Mouse (Mus musculus): ENCODE results near the gene Mxd3. TPM values are rescaled to one million over a fixed set of nuclear protein-coding genes. Genes with fewer than 3 reads are reported as not detected.
A peak's percentile ranks its signal among the peaks of the same experiment; 100 is the strongest.

The Mxd3 gene
- polyA plus RNA-seq, 1 experiment from 2014 or later, result 7.6 TPM

GRCm38 (mm10) chr13:55328171-55328570, 1.5 kb downstream of the Mxd3 start:
- H3K36me3 ChIP-seq (replicated peaks), result peaks cover 17% of the 10 kb centered on the region
- H3K4me3 ChIP-seq, result peak overlapping the region; percentile 65
- H3K27ac ChIP-seq, result no peak overlapping the region
- peaks cover 42% of the 10 kb centered on the region for H3K4me1 ChIP-seq
- no peaks in the 10 kb centered on the region for H3K27me3 ChIP-seq (replicated peaks)
- no peak for ATAC-seq (replicated peaks)
- H3K9ac ChIP-seq, result no peak overlapping the region
- H3K9me3 ChIP-seq, result no peaks in the 10 kb centered on the region
- 89% methylated on average over 6 of the region's 6 CpGs for WGBS
- peak overlapping the region; percentile 98 for H3K4me2 ChIP-seq

GRCm38 (mm10) chr13:55327633-55328032, 2.0 kb downstream of the Mxd3 start:
- no peak overlapping the region for H3K4me3 ChIP-seq

GRCm38 (mm10) chr13:55327169-55327568, 2.5 kb downstream of the Mxd3 start:
- no peaks in the 10 kb centered on the region for H3K27me3 ChIP-seq (replicated peaks)
- peaks cover 49% of the 10 kb centered on the region for H3K4me1 ChIP-seq
- H3K4me2 ChIP-seq, result no peak overlapping the region
- no peaks in the 10 kb centered on the region for H3K9me3 ChIP-seq
- WGBS, result 67% methylated on average over 4 of the region's 4 CpGs
- ATAC-seq (replicated peaks), result no peak
- peak overlapping the region; percentile 37 for H3K27ac ChIP-seq
- peaks cover 17% of the 10 kb centered on the region for H3K36me3 ChIP-seq (replicated peaks)
- no peak overlapping the region for H3K9ac ChIP-seq
- no peak overlapping the region for H3K4me3 ChIP-seq

More at GRCm38 (mm10) chr13:55327633-55328032, 2.0 kb downstream of the Mxd3 start:
- no peak overlapping the region for H3K9ac ChIP-seq
- H3K9me3 ChIP-seq, result no peaks in the 10 kb centered on the region
- peaks cover 47% of the 10 kb centered on the region for H3K4me1 ChIP-seq
- H3K4me2 ChIP-seq, result 0 out of 2 replicates have a peak overlapping the region, but pooled peaks have one; percentile 98
- 45% methylated on average over 8 of the region's 8 CpGs for WGBS
- peaks cover 17% of the 10 kb centered on the region for H3K36me3 ChIP-seq (replicated peaks)
- H3K27me3 ChIP-seq (replicated peaks), result no peaks in the 10 kb centered on the region
- peak overlapping the region; percentile 37 for H3K27ac ChIP-seq
- peak; percentile 29 for ATAC-seq (replicated peaks)

GRCm38 (mm10) chr13:55325596-55325995, 4.0 kb downstream of the Mxd3 start:
- Histone ChIP-seq H3K9ac (no peak overlapping the region), H3K4me1 (peaks cover 52% of the 10 kb centered on the region), H3K36me3 (replicated peaks) (peaks cover 17% of the 10 kb centered on the region), H3K27ac (no peak overlapping the region), H3K4me2 (no peak overlapping the region), H3K27me3 (replicated peaks) (no peaks in the 10 kb centered on the region), H3K9me3 (no peaks in the 10 kb centered on the region), H3K4me3 (no peak overlapping the region)
- no peak for ATAC-seq (replicated peaks)
- 86% methylated on average over 11 of the region's 11 CpGs for WGBS

GRCm38 (mm10) chr13:55322130-55322825, 7.3 kb downstream of the Mxd3 start:
- WGBS, result 1% methylated on average over 31 of the region's 31 CpGs

GRCm38 (mm10) chr13:55321434-55322129, 8.0 kb downstream of the Mxd3 start, which contains the start of gene Rab24:
Rab24 (minus strand) TSS chr13:55321946.
- H3K9ac ChIP-seq, result peak within 1 kb of the TSS; percentile 98
- H3K36me3 ChIP-seq (replicated peaks), result peaks cover 31% of the 10 kb centered on the region
- H3K4me2 ChIP-seq, result peak within 1 kb of the TSS; percentile 98
- H3K27ac ChIP-seq, result peak within 1 kb of the TSS; percentile 78
- WGBS, result under 1% methylated on average over 68 of the region's 73 CpGs
- H3K4me1 ChIP-seq, result peaks cover 31% of the 10 kb centered on the region
- H3K27me3 ChIP-seq (replicated peaks), result no peaks in the 10 kb centered on the region
- ATAC-seq (replicated peaks), result peak; percentile 92
- H3K9me3 ChIP-seq, result no peaks in the 10 kb centered on the region
- peak within 1 kb of the TSS; percentile 95 for H3K4me3 ChIP-seq

More at GRCm38 (mm10) chr13:55322130-55322825, 7.3 kb downstream of the Mxd3 start:
- H3K9ac ChIP-seq, result peak overlapping the region; percentile 98
- H3K27ac ChIP-seq, result peak overlapping the region; percentile 78
- H3K4me3 ChIP-seq, result peak overlapping the region; percentile 95
- no peaks in the 10 kb centered on the region for H3K9me3 ChIP-seq
- peaks cover 26% of the 10 kb centered on the region for H3K36me3 ChIP-seq (replicated peaks)
- ATAC-seq (replicated peaks), result 0 out of 2 replicates have a peak, but pooled peaks have one; percentile 13
- H3K4me2 ChIP-seq, result peak overlapping the region; percentile 98
- H3K4me1 ChIP-seq, result peaks cover 35% of the 10 kb centered on the region
- H3K27me3 ChIP-seq (replicated peaks), result no peaks in the 10 kb centered on the region

- peak within 1 kb of the TSS; percentile 95 for H3K4me3 ChIP-seq
- WGBS, result 87% methylated on average over 4 of the region's 4 CpGs
- no peak for ATAC-seq (replicated peaks)
- H3K4me2 ChIP-seq, result peak within 1 kb of the TSS; percentile 98
- H3K27ac ChIP-seq, result 0 out of 2 replicates have a peak within 1 kb of the TSS, but pooled peaks have one; percentile 78
- H3K9ac ChIP-seq, result peak within 1 kb of the TSS; percentile 98
- peaks cover 31% of the 10 kb centered on the region for H3K4me1 ChIP-seq
- H3K9me3 ChIP-seq, result no peaks in the 10 kb centered on the region
- H3K36me3 ChIP-seq (replicated peaks), result peaks cover 20% of the 10 kb centered on the region
- H3K27me3 ChIP-seq (replicated peaks), result no peaks in the 10 kb centered on the region
Observed at GRCm38 (mm10) chr13:55319931-55320533, 9.6 kb downstream of the Mxd3 start, which contains the start of gene Prelid1. Prelid1 (plus strand) TSS chr13:55320500.

- Histone ChIP-seq H3K36me3 (replicated peaks) (peaks cover 29% of the 10 kb centered on the region), H3K9ac (no peak overlapping the region), H3K4me2 (no peak overlapping the region), H3K27ac (no peak overlapping the region), H3K4me1 (peaks cover 22% of the 10 kb centered on the region), H3K27me3 (replicated peaks) (no peaks in the 10 kb centered on the region), H3K9me3 (no peaks in the 10 kb centered on the region), H3K4me3 (no peak overlapping the region)
- no peak for ATAC-seq (replicated peaks)
- WGBS, result 87% methylated on average over 3 of the region's 3 CpGs
Observed at GRCm38 (mm10) chr13:55318351-55318750, 11.3 kb downstream of the Mxd3 start.

- no peaks in the 10 kb centered on the region for H3K4me1 ChIP-seq
- H3K36me3 ChIP-seq (replicated peaks), result peaks cover 57% of the 10 kb centered on the region
- no peak overlapping the region for H3K9ac ChIP-seq
- H3K4me3 ChIP-seq, result no peak overlapping the region
- no peaks in the 10 kb centered on the region for H3K9me3 ChIP-seq
- no peaks in the 10 kb centered on the region for H3K27me3 ChIP-seq (replicated peaks)
- no peak for ATAC-seq (replicated peaks)
- no peak overlapping the region for H3K4me2 ChIP-seq
- H3K27ac ChIP-seq, result no peak overlapping the region
- 86% methylated on average over 2 of the region's 2 CpGs for WGBS
Observed at GRCm38 (mm10) chr13:55314891-55315412, 14.7 kb downstream of the Mxd3 start.

- H3K27ac ChIP-seq, result no peak overlapping the region
- H3K27me3 ChIP-seq (replicated peaks), result no peaks in the 10 kb centered on the region
- WGBS, result 93% methylated on average over 9 of the region's 9 CpGs
- no peak for ATAC-seq (replicated peaks)
- no peak overlapping the region for H3K9ac ChIP-seq
- H3K4me1 ChIP-seq, result no peaks in the 10 kb centered on the region
- peaks cover 53% of the 10 kb centered on the region for H3K36me3 ChIP-seq (replicated peaks)
- no peaks in the 10 kb centered on the region for H3K9me3 ChIP-seq
- H3K4me2 ChIP-seq, result no peak overlapping the region
- H3K4me3 ChIP-seq, result no peak overlapping the region
Observed at GRCm38 (mm10) chr13:55313051-55313450, 16.6 kb downstream of the Mxd3 start.

GRCm38 (mm10) chr13:55312028-55312630, 17.5 kb downstream of the Mxd3 start:
- Histone ChIP-seq H3K4me3 (no peak overlapping the region), H3K4me2 (no peak overlapping the region), H3K27me3 (replicated peaks) (no peaks in the 10 kb centered on the region), H3K36me3 (replicated peaks) (peaks cover 58% of the 10 kb centered on the region), H3K27ac (no peak overlapping the region), H3K9ac (no peak overlapping the region), H3K9me3 (no peaks in the 10 kb centered on the region), H3K4me1 (no peaks in the 10 kb centered on the region)
- ATAC-seq (replicated peaks), result no peak
- WGBS, result 95% methylated on average over 8 of the region's 8 CpGs
